Mouse (Mus musculus) activated CD4-positive, CD25-positive, alpha-beta regulatory T cell, adult 4 months (primary cell): ENCODE measurements around the gene Cdc37. TPM values are rescaled to one million over a fixed set of nuclear protein-coding genes. Genes with fewer than 3 reads are reported as not detected.
A peak's percentile ranks its signal among the peaks of the same experiment; 100 is the strongest.

Experiments
- ATAC-seq: one replicate; pipeline ENCODE4 v1.8.0; 2017
- polyA plus RNA-seq, 2 experiments: library from polyadenylated mRNA; unstranded; fragments of 100-300 nt; shearing (Covaris generic); gene quantifications; one replicate each; pipeline ENCODE4 v1.2.1; 2017

Gene Cdc37
- polyA plus RNA-seq, 2 experiments from 2014 or later = 102 to 129 TPM

GRCm38 (mm10) chr9:21095958-21096357, 53.8 kb downstream of the Cdc37 start:
- ATAC-seq = no peak

- ATAC-seq = no peak
Observed at GRCm38 (mm10) chr9:21093423-21093822, 56.4 kb downstream of the Cdc37 start.

- peak; percentile 97 for ATAC-seq
Observed at GRCm38 (mm10) chr9:21091707-21092320, 58.0 kb downstream of the Cdc37 start, which contains the start of the genes Gm38431 and Raver1. TSS of gene Gm38431 (minus strand) at chr9:21091997. TSS of gene Raver1 (minus strand) at chr9:21092008.

GRCm38 (mm10) chr9:21090972-21091706, 58.6 kb downstream of the Cdc37 start:
- no peak for ATAC-seq

GRCm38 (mm10) chr9:21090537-21090936, 59.2 kb downstream of the Cdc37 start:
- ATAC-seq = no peak

- no peak for ATAC-seq
Observed at GRCm38 (mm10) chr9:21083324-21083723, 66.5 kb downstream of the Cdc37 start.

Other genes starting within 250 kb of the Cdc37 start
- gene Dnmt1, start 190.1 kb downstream of the Cdc37 start, polyA plus RNA-seq = 10 to 100 TPM; 51.2 to 52.7 TPM
- gene S1pr2, start 173.2 kb downstream of the Cdc37 start, polyA plus RNA-seq = 1 to 10 TPM; 3.2 to 5.0 TPM
- 100 to 1,000 TPM; 100 to 103 TPM for gene Mrpl4, start 147.2 kb downstream of the Cdc37 start, polyA plus RNA-seq
- gene Icam1, start 134.0 kb downstream of the Cdc37 start, polyA plus RNA-seq = 10 to 100 TPM; 55.3 to 64.7 TPM
- gene Icam4, start 120.6 kb downstream of the Cdc37 start, polyA plus RNA-seq = 1 to 10 TPM; 2.9 to 3.8 TPM
- not detected for gene Icam5, start 117.9 kb downstream of the Cdc37 start, polyA plus RNA-seq
- under 1 TPM in 1 of 2 experiments, not detected in 1; 0.66 TPM for gene Zglp1, start 82.9 kb downstream of the Cdc37 start, polyA plus RNA-seq
- not detected for gene Gm49373, start 76.9 kb downstream of the Cdc37 start, polyA plus RNA-seq
- 10 to 100 TPM; 14.3 to 17.2 TPM for gene Fdx1l, start 76.4 kb downstream of the Cdc37 start, polyA plus RNA-seq
- 1 to 10 TPM in 1 of 2 experiments, under 1 TPM in 1; 0.67 to 3.2 TPM for gene Gm38431, start 58.0 kb downstream of the Cdc37 start, polyA plus RNA-seq
- gene Raver1, start 58.0 kb downstream of the Cdc37 start, polyA plus RNA-seq = 10 to 100 TPM; 22.8 to 25.1 TPM
- 10 to 100 TPM; 30.0 to 60.9 TPM for gene Tyk2, start 18.7 kb downstream of the Cdc37 start, polyA plus RNA-seq
- gene Pde4a, start 15.7 kb upstream of the Cdc37 start, polyA plus RNA-seq = 1 to 10 TPM in 1 of 2 experiments, under 1 TPM in 1; 0.44 to 1.1 TPM
- 10 to 100 TPM; 16.9 to 30.0 TPM for gene Keap1, start 89.4 kb upstream of the Cdc37 start, polyA plus RNA-seq
- gene S1pr5, start 98.5 kb upstream of the Cdc37 start, polyA plus RNA-seq = under 1 TPM in 1 of 2 experiments, not detected in 1; 0.34 TPM
- gene Atg4d, start 115.3 kb upstream of the Cdc37 start, polyA plus RNA-seq = 10 to 100 TPM; 24.3 to 26.8 TPM
- gene Kri1, start 138.0 kb upstream of the Cdc37 start, polyA plus RNA-seq = 10 to 100 TPM; 20.8 to 26.1 TPM
- gene Cdkn2d, start 141.4 kb upstream of the Cdc37 start, polyA plus RNA-seq = 100 to 1,000 TPM; 142 to 158 TPM
- gene Ap1m2, start 162.4 kb upstream of the Cdc37 start, polyA plus RNA-seq = 1 to 10 TPM in 1 of 2 experiments, under 1 TPM in 1; 0.84 to 1.5 TPM
- 100 to 1,000 TPM; 181 to 194 TPM for gene Slc44a2, start 170.7 kb upstream of the Cdc37 start, polyA plus RNA-seq
- 100 to 1,000 TPM in 1 of 2 experiments, 10 to 100 TPM in 1; 96.0 to 122 TPM for gene Ilf3, start 217.9 kb upstream of the Cdc37 start, polyA plus RNA-seq